Mouse (Mus musculus): Measurements from ENCODE around the gene Asic2. TPM values are rescaled to one million over a fixed set of nuclear protein-coding genes. Genes with fewer than 3 reads are reported as not detected.

Gene Asic2
- polyA plus RNA-seq, 1 experiment from 2014 or later: 2.6 TPM

- H3K9me3 ChIP-seq: no peaks in the 10 kb centered on the region
- H3K27me3 ChIP-seq (ENCODE audit: insufficient read depth, poor library complexity, severe bottlenecking): no peaks in the 10 kb centered on the region
- H3K4me3 ChIP-seq: no peak overlapping the region
- H3K36me3 ChIP-seq: no peaks in the 10 kb centered on the region
- 56% methylated on average over 4 of the region's 4 CpGs for WGBS
- H3K27ac ChIP-seq: peak overlapping the region; percentile 40; the same call in 1 of the 2 replicates
- H3K4me1 ChIP-seq (replicated peaks): peaks cover 18% of the 10 kb centered on the region
- DNase-seq (ENCODE audit: low spot score): no peak
Observed at GRCm38 (mm10) chr11:81135141-81135540, 833.1 kb downstream of the Asic2 start.

- Histone ChIP-seq H3K9me3 (no peaks in the 10 kb centered on the region), H3K4me1 (replicated peaks) (peaks cover 18% of the 10 kb centered on the region), H3K27me3 (ENCODE audit: insufficient read depth, poor library complexity, severe bottlenecking) (no peaks in the 10 kb centered on the region), H3K27ac (peak overlapping the region; percentile 66), H3K4me3 (no peak overlapping the region), H3K36me3 (no peaks in the 10 kb centered on the region)
- 13% methylated on average over 5 of the region's 5 CpGs for WGBS
- DNase-seq (ENCODE audit: low spot score): no peak
Observed at GRCm38 (mm10) chr11:81133950-81134349, 834.3 kb downstream of the Asic2 start.

- no peak for DNase-seq (ENCODE audit: low spot score)
- 95% methylated on average over 7 of the region's 7 CpGs for WGBS
- H3K36me3 ChIP-seq: no peaks in the 10 kb centered on the region
Observed at GRCm38 (mm10) chr11:81132669-81133068, 835.6 kb downstream of the Asic2 start.

GRCm38 (mm10) chr11:81124363-81124762 lies 843.9 kb downstream of the Asic2 start:
- H3K27me3 ChIP-seq (ENCODE audit: insufficient read depth, poor library complexity, severe bottlenecking): no peaks in the 10 kb centered on the region
- DNase-seq (ENCODE audit: low spot score): no peak
- 91% methylated on average over 6 of the region's 6 CpGs for WGBS

More at GRCm38 (mm10) chr11:81132669-81133068, 835.6 kb downstream of the Asic2 start:
- Histone ChIP-seq H3K4me1 (replicated peaks) (peaks cover 18% of the 10 kb centered on the region), H3K4me3 (no peak overlapping the region), H3K27ac (no peak overlapping the region), H3K27me3 (ENCODE audit: insufficient read depth, poor library complexity, severe bottlenecking) (no peaks in the 10 kb centered on the region), H3K9me3 (no peaks in the 10 kb centered on the region)

GRCm38 (mm10) chr11:81120024-81120576 lies 848.2 kb downstream of the Asic2 start:
- H3K27me3 ChIP-seq (ENCODE audit: insufficient read depth, poor library complexity, severe bottlenecking): no peaks in the 10 kb centered on the region
- WGBS: 47% methylated on average over 8 of the region's 8 CpGs
- H3K9me3 ChIP-seq: no peaks in the 10 kb centered on the region
- no peaks in the 10 kb centered on the region for H3K36me3 ChIP-seq
- peak overlapping the region; percentile 51; the same call in 1 of the 2 replicates for H3K27ac ChIP-seq
- peak; percentile 20 for DNase-seq (ENCODE audit: low spot score)
- H3K4me1 ChIP-seq (replicated peaks): peaks cover 42% of the 10 kb centered on the region
- no peak overlapping the region for H3K4me3 ChIP-seq

More at GRCm38 (mm10) chr11:81124363-81124762, 843.9 kb downstream of the Asic2 start:
- Histone ChIP-seq H3K4me1 (replicated peaks) (peaks cover 30% of the 10 kb centered on the region), H3K36me3 (no peaks in the 10 kb centered on the region), H3K9me3 (no peaks in the 10 kb centered on the region), H3K27ac (no peak overlapping the region), H3K4me3 (no peak overlapping the region)

- H3K4me1 ChIP-seq (replicated peaks): peaks cover 40% of the 10 kb centered on the region
- H3K27ac ChIP-seq: peak overlapping the region; percentile 37; the same call in 1 of the 2 replicates
- DNase-seq (ENCODE audit: low spot score): no peak
- no peaks in the 10 kb centered on the region for H3K9me3 ChIP-seq
- H3K4me3 ChIP-seq: no peak overlapping the region
- WGBS: 58% methylated on average over 7 of the region's 7 CpGs
- H3K27me3 ChIP-seq (ENCODE audit: insufficient read depth, poor library complexity, severe bottlenecking): no peaks in the 10 kb centered on the region
- no peaks in the 10 kb centered on the region for H3K36me3 ChIP-seq
Observed at GRCm38 (mm10) chr11:81118055-81118454, 850.2 kb downstream of the Asic2 start.

GRCm38 (mm10) chr11:81115666-81116065 lies 852.6 kb downstream of the Asic2 start:
- WGBS: 45% methylated on average over 9 of the region's 9 CpGs
- Histone ChIP-seq H3K27ac (no peak overlapping the region), H3K9me3 (no peaks in the 10 kb centered on the region), H3K36me3 (no peaks in the 10 kb centered on the region), H3K27me3 (ENCODE audit: insufficient read depth, poor library complexity, severe bottlenecking) (no peaks in the 10 kb centered on the region), H3K4me3 (no peak overlapping the region), H3K4me1 (replicated peaks) (peaks cover 25% of the 10 kb centered on the region)
- DNase-seq (ENCODE audit: low spot score): peak; percentile 73

- H3K9me3 ChIP-seq: no peaks in the 10 kb centered on the region
- no peak overlapping the region for H3K4me3 ChIP-seq
- no peak overlapping the region for H3K27ac ChIP-seq
- H3K36me3 ChIP-seq: no peaks in the 10 kb centered on the region
- WGBS: 84% methylated on average over 2 of the region's 2 CpGs
- H3K4me1 ChIP-seq (replicated peaks): 0 out of 2 replicates have a peak, but pooled peaks cover 2% of the 10 kb centered on the region
- no peaks in the 10 kb centered on the region for H3K27me3 ChIP-seq (ENCODE audit: insufficient read depth, poor library complexity, severe bottlenecking)
- no peak for DNase-seq (ENCODE audit: low spot score)
Observed at GRCm38 (mm10) chr11:81111626-81112025, 856.6 kb downstream of the Asic2 start.

GRCm38 (mm10) chr11:81110049-81110448 lies 858.2 kb downstream of the Asic2 start:
- H3K9me3 ChIP-seq: no peaks in the 10 kb centered on the region
- no peaks in the 10 kb centered on the region for H3K27me3 ChIP-seq (ENCODE audit: insufficient read depth, poor library complexity, severe bottlenecking)
- no peak for DNase-seq (ENCODE audit: low spot score)
- whole genome bisulfite sequencing: 84% methylated on average over 6 of the region's 6 CpGs
- H3K27ac ChIP-seq: no peak overlapping the region
- no peak overlapping the region for H3K4me3 ChIP-seq
- 0 out of 2 replicates have a peak, but pooled peaks cover 2% of the 10 kb centered on the region for H3K4me1 ChIP-seq (replicated peaks)
- H3K36me3 ChIP-seq: no peaks in the 10 kb centered on the region

GRCm38 (mm10) chr11:81106949-81107348 lies 861.3 kb downstream of the Asic2 start:
- H3K27me3 ChIP-seq (ENCODE audit: insufficient read depth, poor library complexity, severe bottlenecking): no peaks in the 10 kb centered on the region
- WGBS: 87% methylated on average over 1 of the region's 1 CpGs
- no peak overlapping the region for H3K4me3 ChIP-seq

GRCm38 (mm10) chr11:81100829-81101228 lies 867.4 kb downstream of the Asic2 start:
- Histone ChIP-seq H3K27me3 (ENCODE audit: insufficient read depth, poor library complexity, severe bottlenecking) (no peaks in the 10 kb centered on the region), H3K4me3 (no peak overlapping the region), H3K36me3 (no peaks in the 10 kb centered on the region), H3K9me3 (no peaks in the 10 kb centered on the region), H3K4me1 (replicated peaks) (peaks cover 6% of the 10 kb centered on the region), H3K27ac (no peak overlapping the region)
- 74% methylated on average over 6 of the region's 6 CpGs for WGBS
- no peak for DNase-seq (ENCODE audit: low spot score)

More at GRCm38 (mm10) chr11:81106949-81107348, 861.3 kb downstream of the Asic2 start:
- Histone ChIP-seq H3K9me3 (no peaks in the 10 kb centered on the region), H3K4me1 (replicated peaks) (0 out of 2 replicates have a peak, but pooled peaks cover 2% of the 10 kb centered on the region), H3K27ac (no peak overlapping the region), H3K36me3 (no peaks in the 10 kb centered on the region)
- DNase-seq (ENCODE audit: low spot score): no peak

- WGBS: 84% methylated on average over 6 of the region's 6 CpGs
- peaks cover 9% of the 10 kb centered on the region for H3K4me1 ChIP-seq (replicated peaks)
Observed at GRCm38 (mm10) chr11:81096011-81096410, 872.2 kb downstream of the Asic2 start.

GRCm38 (mm10) chr11:81094581-81094980 lies 873.7 kb downstream of the Asic2 start:
- WGBS: 83% methylated on average over 8 of the region's 8 CpGs
- no peak for DNase-seq (ENCODE audit: low spot score)
- no peaks in the 10 kb centered on the region for H3K27me3 ChIP-seq (ENCODE audit: insufficient read depth, poor library complexity, severe bottlenecking)

More at GRCm38 (mm10) chr11:81096011-81096410, 872.2 kb downstream of the Asic2 start:
- no peaks in the 10 kb centered on the region for H3K36me3 ChIP-seq
- no peaks in the 10 kb centered on the region for H3K9me3 ChIP-seq
- DNase-seq (ENCODE audit: low spot score): no peak
- no peak overlapping the region for H3K4me3 ChIP-seq
- H3K27ac ChIP-seq: no peak overlapping the region
- H3K27me3 ChIP-seq (ENCODE audit: insufficient read depth, poor library complexity, severe bottlenecking): no peaks in the 10 kb centered on the region

More at GRCm38 (mm10) chr11:81094581-81094980, 873.7 kb downstream of the Asic2 start:
- H3K9me3 ChIP-seq: no peaks in the 10 kb centered on the region
- H3K27ac ChIP-seq: no peak overlapping the region
- no peak overlapping the region for H3K4me3 ChIP-seq
- H3K36me3 ChIP-seq: no peaks in the 10 kb centered on the region
- H3K4me1 ChIP-seq (replicated peaks): peaks cover 10% of the 10 kb centered on the region

All from hindbrain, embryonic 10.5 days (tissue).